Mouse (Mus musculus) heart, adult 9 months (tissue): ENCODE measurements around the gene Zmynd10.

ENCODE experiments used
- DNase-seq, 2 experiments: peaks; one replicate each; pipeline ENCODE4 v3.0.0; 2022; ENCODE audit warnings: low spot score in 2 of 2

Gene Zmynd10

DNA sequence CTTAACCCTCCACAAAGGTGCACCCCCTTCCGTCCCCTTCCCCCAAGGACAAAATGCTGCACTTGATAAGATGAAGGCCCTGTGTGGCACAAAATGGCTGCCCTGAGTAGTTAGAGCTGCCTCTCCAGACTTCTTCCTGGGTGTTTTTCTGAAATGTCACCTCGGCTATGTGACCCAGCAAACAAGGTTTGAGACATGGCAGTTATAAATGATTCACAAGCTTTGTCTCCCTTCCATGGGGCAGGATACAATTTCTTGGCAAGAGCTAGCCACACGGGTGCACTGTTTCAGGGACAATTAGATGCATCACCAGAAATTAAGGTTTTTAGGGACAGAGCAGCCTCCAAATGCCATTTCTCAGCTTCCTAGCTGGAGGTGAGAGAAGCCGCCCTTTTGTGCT is 6.7 kb upstream of the Zmynd10 start:
- no peak for DNase-seq

DNA sequence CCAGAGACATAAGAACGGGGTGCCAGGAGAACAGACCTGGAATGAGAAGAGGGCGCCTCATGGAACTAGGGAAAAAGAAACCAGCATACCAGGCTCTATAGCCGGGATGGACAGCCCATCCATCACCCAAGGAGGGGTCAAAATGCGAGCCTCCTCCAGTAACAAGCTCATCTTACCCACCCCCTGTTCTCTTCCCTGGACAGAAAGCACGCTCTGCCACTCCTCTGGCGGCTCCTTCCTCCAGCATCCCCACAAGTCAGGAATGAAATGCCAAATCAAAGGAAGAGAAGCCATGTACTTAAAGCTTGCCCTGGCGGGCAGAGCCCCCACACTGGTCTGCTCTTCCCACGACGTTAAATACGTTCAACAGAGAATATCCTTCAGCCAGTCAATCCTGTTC is 6.1 kb upstream of the Zmynd10 start:
- no peak for DNase-seq

DNA sequence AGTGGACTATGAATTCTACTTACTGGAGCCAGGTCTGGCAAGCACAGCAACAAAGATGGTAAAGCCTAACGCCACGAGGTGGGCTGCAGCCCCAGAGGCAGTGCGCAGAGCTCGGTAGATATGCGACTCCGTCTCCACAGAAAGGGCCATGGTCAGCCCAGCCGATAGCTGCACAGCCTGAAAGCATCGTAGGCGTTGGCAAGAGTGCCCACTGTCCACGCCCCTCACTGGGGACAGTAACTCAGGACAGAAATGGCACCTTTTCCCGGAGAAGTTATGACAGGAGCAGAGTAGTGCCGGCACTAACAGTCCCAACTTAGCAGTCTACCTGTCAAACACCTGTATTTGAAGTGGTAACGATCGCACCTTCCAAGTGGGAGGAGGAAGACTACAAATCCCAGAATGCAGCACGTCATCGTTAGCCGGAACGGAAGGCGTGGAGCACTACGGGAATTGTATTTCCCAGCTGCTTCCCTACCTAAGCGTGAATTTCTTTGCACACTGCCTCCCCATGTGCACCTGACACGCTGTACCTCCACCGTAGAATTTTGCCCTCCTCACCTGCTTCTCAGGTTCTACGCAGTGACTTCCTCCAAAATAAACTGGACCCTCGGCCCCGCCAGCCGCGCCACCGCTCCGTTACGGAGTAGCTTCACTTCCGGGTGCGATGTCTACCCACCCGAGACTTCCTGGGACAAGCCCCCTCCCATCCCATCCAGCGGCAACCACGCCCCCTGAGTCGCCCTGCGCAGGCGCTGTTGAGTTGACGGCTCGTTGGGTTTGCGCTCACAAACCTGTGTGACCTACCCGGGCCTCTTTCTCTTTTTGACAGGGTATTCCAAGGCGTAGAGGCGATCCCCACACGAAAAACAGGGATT is 5.4 kb upstream of the Zmynd10 start, which contains the start of the genes Cyb561d2 and Nprl2:
TSS of gene Cyb561d2 (minus strand) at position 720 of the 878 bp plus-strand sequence.
TSS of gene Nprl2 (plus strand) at position 753 of the 878 bp plus-strand sequence.
- DNase-seq: peak; percentile 93 to 96

DNA sequence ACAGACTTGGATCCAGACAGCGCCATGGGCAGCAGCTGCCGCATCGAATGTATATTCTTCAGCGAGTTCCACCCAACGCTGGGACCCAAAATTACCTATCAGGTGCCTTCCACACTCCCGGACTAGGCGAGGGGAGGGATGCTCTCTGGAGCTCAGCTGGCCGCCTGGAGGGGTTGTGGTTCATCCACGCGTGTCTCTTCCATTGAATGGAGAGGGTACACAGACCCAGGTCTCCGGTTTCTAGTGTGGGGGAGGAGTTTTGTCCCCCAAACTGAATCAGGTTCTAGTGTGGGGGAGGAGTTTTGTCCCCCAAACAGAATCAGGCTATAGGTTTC is 4.8 kb upstream of the Zmynd10 start:
- no peak for DNase-seq

DNA sequence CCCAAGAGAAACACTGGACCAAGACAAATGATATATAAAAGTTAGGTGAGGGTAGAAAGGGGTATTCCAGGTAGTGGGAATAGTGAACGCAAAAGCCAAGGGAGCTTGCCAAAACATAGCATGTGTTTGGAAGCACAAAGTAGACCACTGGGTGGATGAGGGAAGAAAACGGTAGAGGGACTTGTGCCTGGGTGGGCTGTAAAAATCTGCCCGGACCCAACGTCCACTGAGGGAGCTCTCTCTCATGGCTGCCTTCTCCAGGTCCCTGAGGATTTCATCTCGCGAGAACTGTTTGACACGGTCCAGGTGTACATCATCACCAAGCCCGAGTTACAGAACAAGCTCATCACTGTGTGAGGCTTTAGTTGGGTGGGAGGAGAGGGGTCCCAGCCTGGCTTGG is 4.4 kb upstream of the Zmynd10 start:
- DNase-seq: no peak

DNA sequence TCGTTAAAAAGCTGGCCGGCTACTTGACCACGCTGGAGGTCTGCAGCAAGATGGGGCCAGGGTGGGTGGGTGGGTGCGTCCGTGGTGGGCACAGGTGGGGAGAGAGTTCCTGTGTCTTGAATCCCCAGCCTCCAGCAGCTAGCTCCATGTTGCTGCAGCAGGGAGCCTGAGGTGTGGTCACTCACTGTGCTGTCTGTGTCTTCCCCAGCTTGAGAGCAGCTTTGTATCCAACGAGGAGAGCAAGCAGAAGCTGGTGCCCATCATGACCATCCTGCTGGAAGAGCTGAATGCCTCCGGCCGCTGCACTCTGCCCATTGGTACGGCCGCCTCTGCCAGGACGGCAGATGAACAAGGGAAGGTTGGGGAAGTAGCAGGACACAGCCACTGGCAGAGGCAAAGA is 3.8 kb upstream of the Zmynd10 start:
- no peak for DNase-seq

DNA sequence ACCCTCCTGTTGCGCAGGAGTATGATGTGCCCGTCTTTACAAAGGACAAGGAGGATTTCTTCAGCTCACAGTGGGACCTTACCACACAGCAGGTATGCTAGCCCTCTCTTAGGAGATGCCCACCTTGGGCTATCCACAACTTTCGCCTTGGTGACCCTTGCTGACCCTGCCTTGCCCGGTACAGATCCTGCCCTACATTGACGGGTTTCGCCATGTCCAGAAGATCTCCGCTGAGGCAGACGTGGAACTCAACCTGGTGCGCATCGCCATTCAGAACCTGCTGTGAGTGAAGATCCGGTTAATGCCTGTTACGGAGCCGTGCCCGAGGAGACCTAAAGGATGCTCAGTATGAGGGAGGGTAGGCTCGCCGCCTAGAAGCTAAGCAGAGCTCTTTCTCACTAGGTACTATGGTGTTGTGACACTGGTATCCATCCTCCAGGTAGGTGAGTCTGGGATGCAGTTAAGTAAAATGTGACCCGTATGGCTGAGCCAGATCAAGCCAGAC is 2.9 kb upstream of the Zmynd10 start:
- DNase-seq: no peak

DNA sequence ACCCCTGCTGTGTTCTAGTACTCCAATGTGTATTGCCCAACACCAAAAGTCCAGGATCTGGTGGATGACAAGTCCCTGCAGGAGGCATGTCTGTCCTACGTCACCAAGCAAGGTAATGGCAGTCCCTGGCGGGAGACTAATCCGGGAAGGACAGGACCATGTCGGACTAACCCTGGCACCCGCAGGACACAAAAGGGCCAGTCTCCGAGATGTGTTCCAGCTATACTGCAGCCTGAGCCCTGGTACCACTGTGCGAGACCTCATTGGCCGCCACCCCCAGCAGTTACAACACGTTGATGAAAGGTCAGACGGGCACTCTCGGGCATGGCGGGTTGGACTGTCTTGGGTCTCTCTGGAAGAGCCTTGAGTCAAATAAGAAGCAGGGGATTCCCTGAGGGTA is 2.4 kb upstream of the Zmynd10 start:
- DNase-seq: no peak

DNA sequence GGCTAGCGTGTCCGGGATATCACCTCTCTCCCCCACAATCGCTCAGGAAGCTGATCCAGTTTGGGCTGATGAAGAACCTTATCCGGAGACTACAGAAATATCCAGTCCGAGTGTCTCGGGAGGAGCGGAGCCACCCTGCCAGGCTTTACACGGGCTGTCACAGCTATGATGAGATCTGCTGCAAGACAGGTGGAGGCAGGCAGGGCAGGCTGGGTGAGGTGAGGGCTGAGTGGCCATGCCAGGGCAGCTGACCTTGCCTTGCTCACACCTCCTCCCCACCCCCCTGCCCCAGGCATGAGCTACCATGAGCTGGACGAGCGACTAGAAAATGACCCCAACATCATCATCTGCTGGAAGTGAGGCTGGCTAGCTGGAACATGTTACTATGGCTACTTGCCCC is 1.9 kb upstream of the Zmynd10 start:
- DNase-seq: no peak

DNA sequence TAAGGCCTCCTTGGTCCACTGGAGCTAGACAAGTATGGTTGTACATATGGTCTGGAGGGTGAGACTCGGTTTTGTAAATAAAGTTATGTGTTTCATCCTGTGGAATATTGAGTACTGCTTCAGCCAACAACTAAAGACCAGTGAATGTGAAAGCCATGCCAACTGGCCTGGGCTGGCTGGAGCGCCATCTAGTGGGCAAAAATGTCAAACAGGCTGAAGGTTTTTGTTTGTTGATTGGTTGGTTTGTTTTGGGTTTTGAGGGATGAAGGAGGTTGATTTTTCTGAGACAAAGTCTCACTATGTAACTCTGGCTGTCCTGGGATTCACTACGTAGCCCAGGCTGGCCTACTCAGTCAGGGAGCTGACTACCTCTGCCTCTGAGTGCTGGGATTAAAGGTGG is 1.5 kb upstream of the Zmynd10 start:
- DNase-seq: peak in 1 of 2 experiments; percentile 65

DNA sequence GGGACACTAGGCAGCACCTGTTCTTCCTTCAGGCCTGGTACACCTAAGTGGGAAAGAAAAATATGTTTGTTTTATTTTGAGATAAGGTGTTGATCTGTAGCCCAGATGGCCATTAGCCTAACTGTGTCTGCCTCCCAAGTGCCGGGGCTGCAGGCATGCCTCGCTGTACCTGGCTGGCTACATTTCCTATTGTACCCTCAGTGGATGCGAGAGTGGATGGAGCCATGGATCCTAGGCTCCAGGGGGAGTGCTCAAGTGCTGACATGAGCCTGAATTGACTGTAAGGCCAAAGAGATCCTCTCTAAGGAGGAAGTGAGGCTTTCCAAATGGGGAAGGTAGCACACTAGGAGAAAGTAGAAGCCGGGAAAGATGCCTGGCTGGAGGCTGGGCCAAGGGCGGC is 859 bp downstream of the Zmynd10 start:
- DNase-seq: no peak

DNA sequence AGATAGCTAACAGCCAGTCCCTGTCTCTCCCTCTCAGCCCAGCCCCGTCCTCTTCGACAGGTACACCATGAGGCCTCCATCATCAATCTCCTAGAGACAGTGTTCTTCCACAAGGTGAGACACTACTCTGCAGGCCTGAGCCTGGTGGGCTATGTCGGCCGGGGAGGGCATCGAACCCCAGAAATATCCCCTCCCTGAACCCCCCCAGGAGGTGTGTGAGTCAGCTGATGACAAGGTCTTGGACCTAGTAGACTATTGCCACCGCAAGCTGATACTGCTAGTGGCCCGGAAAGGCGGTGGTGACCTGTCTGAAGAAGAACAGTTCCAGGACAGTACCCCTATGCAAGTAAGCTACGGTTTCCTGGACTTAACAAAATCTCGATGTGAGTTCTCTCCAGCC is 1.7 kb downstream of the Zmynd10 start:
- no peak for DNase-seq

DNA sequence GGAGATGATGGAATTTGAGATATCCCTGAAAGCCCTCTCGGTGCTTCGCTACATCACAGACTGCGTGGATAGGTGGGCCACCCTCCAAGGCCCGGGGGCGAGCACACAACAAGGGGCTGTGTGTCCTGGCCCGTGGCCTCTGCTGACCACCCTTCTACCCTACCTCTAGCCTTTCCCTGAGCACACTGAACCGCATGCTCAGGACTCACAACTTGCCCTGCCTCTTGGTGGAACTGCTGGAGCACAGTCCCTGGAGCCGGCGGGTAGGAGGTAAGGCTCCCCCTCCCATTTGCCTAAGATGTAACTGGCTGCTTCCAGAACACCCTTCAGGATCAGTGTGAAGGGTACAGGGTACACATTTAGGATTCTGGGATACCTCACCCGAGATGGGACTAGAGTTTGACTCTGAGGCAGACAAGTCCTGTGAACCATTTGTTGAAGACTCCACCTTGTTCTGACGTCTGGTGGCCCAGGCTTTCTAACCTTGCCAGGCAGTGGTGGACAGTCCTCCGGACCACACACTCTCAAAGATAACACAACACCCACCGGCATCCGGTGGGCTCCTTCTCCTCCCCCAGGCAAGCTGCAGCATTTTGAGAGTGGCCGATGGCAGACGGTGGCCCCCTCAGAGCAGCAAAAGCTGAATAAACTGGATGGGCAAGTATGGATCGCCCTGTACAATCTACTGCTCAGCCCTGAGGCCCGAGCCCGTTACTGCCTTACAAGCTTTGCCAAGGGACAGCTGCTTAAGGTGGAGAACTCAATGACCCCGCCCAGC is 2.4 kb downstream of the Zmynd10 start:
- DNase-seq: no peak

DNA sequence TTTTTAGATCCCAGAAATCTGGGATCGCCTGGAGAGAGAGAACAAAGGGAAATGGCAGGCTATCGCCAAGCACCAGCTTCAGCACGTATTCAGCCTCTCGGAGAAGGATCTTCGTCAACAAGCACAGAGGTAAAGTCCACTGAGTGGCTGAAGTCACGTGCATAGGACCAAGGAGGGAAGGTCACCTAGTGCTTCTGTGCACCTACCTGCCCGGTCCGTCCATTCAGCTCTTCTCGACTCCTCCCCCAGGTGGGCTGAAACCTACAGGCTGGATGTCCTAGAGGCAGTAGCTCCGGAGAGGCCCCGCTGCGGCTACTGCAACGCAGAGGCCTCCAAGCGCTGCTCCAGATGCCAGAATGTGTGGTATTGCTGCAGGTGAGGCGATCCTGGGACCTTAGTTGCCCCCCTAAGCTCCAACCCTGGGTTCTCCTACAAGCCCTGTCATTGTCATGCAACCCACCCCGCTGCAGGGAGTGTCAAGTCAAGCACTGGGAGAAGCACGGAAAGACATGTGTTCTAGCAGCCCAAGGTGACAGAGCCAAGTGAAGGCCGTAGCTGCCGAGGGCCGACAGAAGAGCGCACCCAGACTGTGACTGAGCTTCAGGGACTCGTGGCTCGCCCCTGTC is 3.5 kb downstream of the Zmynd10 start:
- no peak for DNase-seq

DNA sequence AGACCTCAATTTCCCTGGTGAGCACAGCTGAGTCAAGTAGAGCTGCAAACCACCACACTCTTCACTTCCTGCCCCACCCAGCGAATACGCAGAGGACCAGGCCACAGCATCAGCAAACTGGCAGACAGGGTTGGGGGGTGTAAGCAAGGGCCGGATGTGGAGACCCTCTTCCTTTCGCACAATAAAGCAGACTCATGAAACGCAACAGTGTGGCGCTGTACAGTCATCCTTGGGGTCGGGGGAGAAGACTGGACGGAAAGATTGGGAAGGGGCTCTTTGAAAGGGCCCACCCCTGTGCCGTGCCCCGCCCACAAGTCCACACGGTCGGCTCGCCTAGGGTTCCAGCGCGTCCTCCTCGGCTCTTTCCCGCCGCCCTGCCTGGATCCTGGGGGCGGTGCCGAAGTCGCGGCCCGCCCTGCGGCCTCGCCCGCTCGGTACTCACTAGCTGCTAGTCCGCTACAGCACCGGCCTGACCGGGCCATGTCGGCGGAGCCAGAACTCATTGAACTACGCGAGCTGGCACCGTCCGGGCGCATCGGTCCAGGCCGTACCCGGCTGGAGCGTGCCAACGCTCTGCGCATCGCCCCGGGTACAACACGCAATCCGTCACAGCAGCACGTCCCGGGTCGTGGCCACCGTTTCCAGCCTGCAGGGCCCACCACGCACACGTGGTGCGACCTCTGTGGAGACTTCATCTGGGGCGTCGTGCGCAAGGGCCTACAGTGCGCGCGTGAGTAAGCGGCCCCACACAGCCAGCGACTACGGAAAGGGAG is 4.2 kb downstream of the Zmynd10 start, which contains the start of gene Rassf1:
TSS of gene Rassf1 (plus strand) at position 439 of the 773 bp plus-strand sequence.
- DNase-seq: peak; percentile 79 to 80

DNA sequence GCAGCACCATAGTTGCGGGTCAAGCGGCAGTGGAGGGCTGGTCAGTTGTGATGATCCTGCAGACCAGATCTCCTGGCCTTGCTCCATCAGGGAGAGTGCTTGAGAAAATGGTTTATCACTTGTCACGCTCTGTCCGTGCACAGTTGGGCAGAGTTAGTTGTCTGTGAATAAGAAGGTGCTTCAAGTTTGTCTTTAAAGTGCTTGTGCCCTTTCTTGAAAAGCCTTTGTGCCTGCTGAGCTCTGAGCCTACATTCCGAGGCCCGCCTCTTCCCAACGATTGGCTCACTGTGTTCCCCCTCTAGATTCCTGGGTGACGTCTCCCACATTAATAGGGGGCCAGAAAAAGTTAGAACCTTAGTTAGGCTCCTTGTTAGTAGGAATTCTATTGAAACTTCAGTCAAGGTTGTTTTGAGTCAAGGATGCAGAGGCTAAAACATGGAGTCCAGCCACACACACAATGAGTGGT is 4.8 kb downstream of the Zmynd10 start:
- DNase-seq: no peak

DNA sequence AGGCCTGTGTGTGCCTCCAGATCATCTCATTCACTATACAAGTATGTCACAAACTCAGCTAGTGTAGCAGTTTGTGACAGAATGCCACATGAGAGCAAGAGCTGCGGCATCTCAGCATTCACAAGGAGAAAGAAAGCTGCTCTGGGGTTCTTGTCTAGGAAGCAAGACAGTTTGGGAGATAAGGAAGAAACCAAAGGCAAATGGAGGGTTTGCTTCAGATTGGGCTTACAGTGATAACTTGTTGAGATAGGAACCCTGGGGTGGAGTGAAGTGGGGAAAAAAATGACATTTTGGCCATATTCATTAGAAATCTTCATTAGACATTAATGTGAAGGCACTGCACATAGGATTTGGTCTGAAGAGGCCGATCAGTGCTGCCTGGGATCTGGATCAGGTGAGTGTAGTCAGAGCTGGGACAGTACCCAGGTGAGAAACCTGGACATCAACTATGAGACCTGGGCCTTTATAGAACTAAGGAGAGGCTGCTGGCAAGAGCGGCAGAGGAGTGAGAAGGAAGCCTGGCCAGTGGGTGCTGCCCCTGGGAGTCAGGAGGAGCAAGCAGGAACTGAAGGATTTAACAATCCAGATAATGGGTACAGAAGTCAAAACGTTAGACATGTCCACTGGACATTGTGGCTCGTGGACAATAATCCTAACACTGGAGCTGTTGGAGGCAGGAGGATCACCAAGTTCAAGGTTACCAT is 5.7 kb downstream of the Zmynd10 start:
- DNase-seq: no peak

DNA sequence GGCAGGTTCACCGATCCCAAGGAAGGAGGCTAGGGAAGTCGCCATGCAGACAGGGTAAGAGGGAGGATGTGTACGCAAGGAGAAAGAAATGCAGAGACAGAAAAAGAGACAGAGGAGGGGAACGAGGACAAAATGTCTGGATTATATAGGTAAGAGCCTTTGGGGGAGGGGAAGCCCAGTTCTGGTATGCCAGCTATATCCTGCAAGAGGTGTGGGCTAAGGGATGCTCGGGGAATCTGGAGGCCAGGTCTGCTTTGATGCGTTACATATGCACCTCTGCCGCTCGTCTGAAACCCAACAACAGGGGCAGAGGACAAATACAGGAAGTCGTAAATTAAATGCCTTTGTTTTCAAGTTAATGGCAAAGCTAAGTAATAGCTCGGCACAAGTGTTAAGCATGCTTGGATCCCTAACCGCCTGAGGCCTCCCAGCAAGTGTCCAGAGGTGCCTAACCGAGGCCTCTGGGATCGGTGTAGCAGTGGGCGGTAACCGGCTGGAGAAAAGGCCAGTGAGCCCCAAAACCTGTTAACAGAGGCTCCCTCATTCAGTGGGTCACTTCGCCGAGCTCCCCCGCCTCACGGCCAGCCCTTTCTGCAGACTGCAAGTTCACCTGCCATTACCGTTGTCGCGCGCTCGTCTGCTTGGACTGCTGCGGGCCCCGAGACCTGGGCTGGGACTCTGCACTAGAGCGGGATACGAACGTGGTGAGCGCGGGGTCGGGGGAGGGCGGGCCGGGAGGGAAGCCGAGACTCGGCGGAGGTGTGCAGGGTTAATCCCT is 6.6 kb downstream of the Zmynd10 start:
- DNase-seq: no peak

DNA sequence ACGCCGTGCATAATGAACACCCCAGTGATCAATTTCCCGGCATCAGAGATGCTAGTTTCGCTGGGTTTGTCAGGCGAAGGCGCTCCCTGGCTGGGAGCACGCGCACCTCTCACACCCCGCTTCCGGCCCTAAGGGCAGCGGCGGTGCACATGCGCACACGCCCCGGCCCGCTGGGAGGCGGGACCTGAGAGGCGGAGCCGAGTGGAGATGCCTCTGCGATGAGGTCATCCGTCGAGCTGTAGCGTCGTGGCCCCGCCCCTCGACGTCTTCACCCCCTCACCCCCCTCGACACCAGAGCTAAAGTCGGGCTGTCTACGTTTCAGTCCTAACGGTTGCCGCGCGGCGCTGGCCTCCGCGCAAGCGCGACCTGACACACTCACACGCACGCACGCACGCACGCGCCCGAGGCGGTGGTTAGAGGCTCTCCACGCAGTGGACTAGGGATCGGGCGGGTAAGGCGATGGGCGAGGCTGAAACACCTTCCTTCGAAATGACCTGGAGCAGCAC is 7.3 kb downstream of the Zmynd10 start:
- peak; percentile 94 to 96 for DNase-seq

DNA sequence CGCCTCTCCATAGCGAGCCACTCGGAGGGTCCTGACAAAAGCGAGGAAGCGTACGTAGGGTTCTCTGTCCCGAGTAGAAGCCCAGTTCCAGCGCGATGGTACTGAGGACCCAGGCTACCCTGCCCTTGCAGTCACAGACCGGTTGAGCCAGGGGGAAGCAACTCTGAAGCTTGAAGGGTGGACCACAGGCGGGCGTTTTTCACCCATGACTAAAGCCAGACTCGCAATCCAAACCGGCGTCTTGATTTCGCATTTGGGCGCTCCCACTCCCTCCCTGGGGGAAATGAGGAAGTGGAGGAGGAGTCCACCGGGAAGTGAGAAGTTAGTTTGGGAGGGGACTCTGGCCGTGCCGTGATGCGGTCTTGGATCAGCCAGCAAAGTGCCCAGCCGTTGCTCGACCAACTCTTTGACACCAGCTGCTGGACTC is 7.9 kb downstream of the Zmynd10 start:
- DNase-seq: peak; percentile 89 to 90
